Mouse (Mus musculus): ENCODE results near the gene Fam160a2. TPM values are rescaled to one million over a fixed set of nuclear protein-coding genes. Genes with fewer than 3 reads are reported as not detected.

Fam160a2 gene
- total RNA-seq, 2 experiments from 2014 or later, result 23.2 to 42.9 TPM

Other genes with a start within 250 kb of the Fam160a2 start
- not detected in 2 replicates for gene Olfr684, start 236.4 kb downstream of the Fam160a2 start, total RNA-seq (2014; fragmentation: Nextera tagmentation)
- gene Olfr684, start 236.4 kb downstream of the Fam160a2 start, total RNA-seq (2017), result not detected in 2 replicates
- not detected in 2 replicates for gene Olfr685, start 214.0 kb downstream of the Fam160a2 start, total RNA-seq (2014; fragmentation: Nextera tagmentation)
- not detected in 2 replicates for gene Olfr685, start 214.0 kb downstream of the Fam160a2 start, total RNA-seq (2017)
- not detected in 2 replicates for gene Olfr686, start 192.6 kb downstream of the Fam160a2 start, total RNA-seq (2014; fragmentation: Nextera tagmentation)
- not detected in 2 replicates for gene Olfr686, start 192.6 kb downstream of the Fam160a2 start, total RNA-seq (2017)
- gene Olfr688, start 112.0 kb downstream of the Fam160a2 start, total RNA-seq (2014; fragmentation: Nextera tagmentation), result not detected in 2 replicates
- not detected in 2 replicates for gene Olfr688, start 112.0 kb downstream of the Fam160a2 start, total RNA-seq (2017)
- not detected in 2 replicates for gene Olfr689, start 88.9 kb downstream of the Fam160a2 start, total RNA-seq (2014; fragmentation: Nextera tagmentation)
- gene Olfr689, start 88.9 kb downstream of the Fam160a2 start, total RNA-seq (2017), result not detected in 2 replicates
- not detected in 2 replicates for gene Olfr690, start 66.0 kb downstream of the Fam160a2 start, total RNA-seq (2014; fragmentation: Nextera tagmentation)
- not detected in 2 replicates for gene Olfr690, start 66.0 kb downstream of the Fam160a2 start, total RNA-seq (2017)
- not detected in 2 replicates for gene Olfr691, start 57.8 kb downstream of the Fam160a2 start, total RNA-seq (2014; fragmentation: Nextera tagmentation)
- not detected in 2 replicates for gene Olfr691, start 57.8 kb downstream of the Fam160a2 start, total RNA-seq (2017)
- not detected in 2 replicates for gene Olfr692, start 31.8 kb downstream of the Fam160a2 start, total RNA-seq (2014; fragmentation: Nextera tagmentation)
- gene Olfr692, start 31.8 kb downstream of the Fam160a2 start, total RNA-seq (2017), result not detected in 2 replicates
- gene Gm5901, start 25.0 kb downstream of the Fam160a2 start, total RNA-seq (2014; fragmentation: Nextera tagmentation), result not detected in 2 replicates
- gene Gm5901, start 25.0 kb downstream of the Fam160a2 start, total RNA-seq (2017), result not detected in 2 replicates
- not detected in 2 replicates for gene Cnga4, start 4.5 kb upstream of the Fam160a2 start, total RNA-seq (2014; fragmentation: Nextera tagmentation)
- not detected in 2 replicates for gene Cnga4, start 4.5 kb upstream of the Fam160a2 start, total RNA-seq (2017)
- not detected in 2 replicates for gene Cckbr, start 25.7 kb upstream of the Fam160a2 start, total RNA-seq (2014; fragmentation: Nextera tagmentation)
- gene Cckbr, start 25.7 kb upstream of the Fam160a2 start, total RNA-seq (2017), result not detected in 2 replicates
- not detected in 2 replicates for gene Cavin3, start 82.2 kb upstream of the Fam160a2 start, total RNA-seq (2014; fragmentation: Nextera tagmentation)
- 0.05 and 1.1 TPM in 2 replicates for gene Cavin3, start 82.2 kb upstream of the Fam160a2 start, total RNA-seq (2017)
- 11.5 and 13.8 TPM in 2 replicates for gene Smpd1, start 154.3 kb upstream of the Fam160a2 start, total RNA-seq (2014; fragmentation: Nextera tagmentation)
- gene Smpd1, start 154.3 kb upstream of the Fam160a2 start, total RNA-seq (2017), result 11.3 and 22.4 TPM in 2 replicates
- gene Apbb1, start 181.6 kb upstream of the Fam160a2 start, total RNA-seq (2014; fragmentation: Nextera tagmentation), result 0.81 TPM in 1 of 2 replicates, not detected in the other
- gene Apbb1, start 181.6 kb upstream of the Fam160a2 start, total RNA-seq (2017), result 0.05 TPM in 1 of 2 replicates, not detected in the other
- gene Hpx, start 200.1 kb upstream of the Fam160a2 start, total RNA-seq (2014; fragmentation: Nextera tagmentation), result not detected in 2 replicates
- gene Hpx, start 200.1 kb upstream of the Fam160a2 start, total RNA-seq (2017), result not detected in 2 replicates
- 1.7 and 5.4 TPM in 2 replicates for gene Trim3, start 233.5 kb upstream of the Fam160a2 start, total RNA-seq (2014; fragmentation: Nextera tagmentation)
- 1.4 and 5.0 TPM in 2 replicates for gene Trim3, start 233.5 kb upstream of the Fam160a2 start, total RNA-seq (2017)
- 39.1 and 49.7 TPM in 2 replicates for gene Timm10b, start 240.0 kb upstream of the Fam160a2 start, total RNA-seq (2014; fragmentation: Nextera tagmentation)
- gene Timm10b, start 240.0 kb upstream of the Fam160a2 start, total RNA-seq (2017), result 72.1 and 77.6 TPM in 2 replicates
- 23.8 and 31.4 TPM in 2 replicates for gene Arfip2, start 240.4 kb upstream of the Fam160a2 start, total RNA-seq (2014; fragmentation: Nextera tagmentation)
- 47.1 and 85.6 TPM in 2 replicates for gene Arfip2, start 240.4 kb upstream of the Fam160a2 start, total RNA-seq (2017)
- gene Gm45799, start 240.5 kb upstream of the Fam160a2 start, total RNA-seq (2014; fragmentation: Nextera tagmentation), result 28.7 TPM in 1 of 2 replicates, not detected in the other
- 0.99 TPM in 1 of 2 replicates, not detected in the other for gene Gm45799, start 240.5 kb upstream of the Fam160a2 start, total RNA-seq (2017)